Mouse (Mus musculus): ENCODE data around the gene Amigo3. TPM values are rescaled to one million over a fixed set of nuclear protein-coding genes. Genes with fewer than 3 reads are reported as not detected.

Gene Amigo3
- polyA plus RNA-seq, 1 experiment from 2014 or later = 1.1 TPM

- ATAC-seq (replicated peaks; ENCODE audit: insufficient number of reproducible peaks, low FRiP score, low TSS enrichment) = no peak
- H3K4me3 ChIP-seq (ENCODE audit: low read depth, low read length) = no peak overlapping the region
- H3K36me3 ChIP-seq (ENCODE audit: control insufficient read depth, insufficient read depth, low read length) = peaks cover 35% of the 10 kb centered on the region
- no peaks in the 10 kb centered on the region for H3K27me3 ChIP-seq (ENCODE audit: control insufficient read depth, insufficient read depth, low read length)
- H3K4me2 ChIP-seq = no peak overlapping the region
- H3K27ac ChIP-seq (ENCODE audit: low read depth, low read length) = no peak overlapping the region
- H3K4me1 ChIP-seq (ENCODE audit: control insufficient read depth, insufficient read depth, low read length) = no peaks in the 10 kb centered on the region
- H3K9ac ChIP-seq (ENCODE audit: low read depth, low read length) = no peak overlapping the region
- 97% methylated on average over 3 of the region's 3 CpGs for whole genome bisulfite sequencing (ENCODE audit: insufficient replicate concordance)
- H3K9me3 ChIP-seq (replicated peaks; ENCODE audit: control insufficient read depth, low read length) = no peaks in the 10 kb centered on the region
These were observed 25.1 kb upstream of the Amigo3 start for GRCm38 (mm10) chr9:108027867-108028266.

GRCm38 (mm10) chr9:108032126-108032525 is 20.8 kb upstream of the Amigo3 start:
- WGBS (ENCODE audit: insufficient replicate concordance) = 84% methylated on average over 5 of the region's 5 CpGs
- no peak overlapping the region for H3K4me3 ChIP-seq (ENCODE audit: low read depth, low read length)
- no peak for ATAC-seq (replicated peaks; ENCODE audit: insufficient number of reproducible peaks, low FRiP score, low TSS enrichment)
- no peaks in the 10 kb centered on the region for H3K27me3 ChIP-seq (ENCODE audit: control insufficient read depth, insufficient read depth, low read length)
- H3K36me3 ChIP-seq (ENCODE audit: control insufficient read depth, insufficient read depth, low read length) = peaks cover 27% of the 10 kb centered on the region
- no peak overlapping the region for H3K4me2 ChIP-seq
- no peak overlapping the region for H3K27ac ChIP-seq (ENCODE audit: low read depth, low read length)
- H3K9me3 ChIP-seq (replicated peaks; ENCODE audit: control insufficient read depth, low read length) = no peaks in the 10 kb centered on the region
- no peaks in the 10 kb centered on the region for H3K4me1 ChIP-seq (ENCODE audit: control insufficient read depth, insufficient read depth, low read length)
- no peak overlapping the region for H3K9ac ChIP-seq (ENCODE audit: low read depth, low read length)

- no peak overlapping the region for H3K27ac ChIP-seq (ENCODE audit: low read depth, low read length)
- no peaks in the 10 kb centered on the region for H3K9me3 ChIP-seq (replicated peaks; ENCODE audit: control insufficient read depth, low read length)
- whole genome bisulfite sequencing (ENCODE audit: insufficient replicate concordance) = 94% methylated on average over 2 of the region's 2 CpGs
- H3K4me2 ChIP-seq = no peak overlapping the region
- ATAC-seq (replicated peaks; ENCODE audit: insufficient number of reproducible peaks, low FRiP score, low TSS enrichment) = no peak
- H3K27me3 ChIP-seq (ENCODE audit: control insufficient read depth, insufficient read depth, low read length) = no peaks in the 10 kb centered on the region
- peaks cover 20% of the 10 kb centered on the region for H3K36me3 ChIP-seq (ENCODE audit: control insufficient read depth, insufficient read depth, low read length)
- no peak overlapping the region for H3K4me3 ChIP-seq (ENCODE audit: low read depth, low read length)
- H3K4me1 ChIP-seq (ENCODE audit: control insufficient read depth, insufficient read depth, low read length) = no peaks in the 10 kb centered on the region
- no peak overlapping the region for H3K9ac ChIP-seq (ENCODE audit: low read depth, low read length)
These were observed 17.4 kb upstream of the Amigo3 start for GRCm38 (mm10) chr9:108035331-108036156.

GRCm38 (mm10) chr9:108044751-108045492 is 8.0 kb upstream of the Amigo3 start:
- ATAC-seq (replicated peaks; ENCODE audit: insufficient number of reproducible peaks, low FRiP score, low TSS enrichment) = no peak
- Histone ChIP-seq H3K4me2 (no peak overlapping the region), H3K4me3 (ENCODE audit: low read depth, low read length) (no peak overlapping the region), H3K4me1 (ENCODE audit: control insufficient read depth, insufficient read depth, low read length) (peaks cover 22% of the 10 kb centered on the region), H3K36me3 (ENCODE audit: control insufficient read depth, insufficient read depth, low read length) (peaks cover 37% of the 10 kb centered on the region), H3K9me3 (replicated peaks; ENCODE audit: control insufficient read depth, low read length) (no peaks in the 10 kb centered on the region), H3K9ac (ENCODE audit: low read depth, low read length) (no peak overlapping the region), H3K27ac (ENCODE audit: low read depth, low read length) (no peak overlapping the region), H3K27me3 (ENCODE audit: control insufficient read depth, insufficient read depth, low read length) (no peaks in the 10 kb centered on the region)
- WGBS (ENCODE audit: insufficient replicate concordance) = 95% methylated on average over 8 of the region's 8 CpGs

GRCm38 (mm10) chr9:108046582-108046981 is 6.4 kb upstream of the Amigo3 start:
- Histone ChIP-seq H3K9ac (ENCODE audit: low read depth, low read length) (peak overlapping the region; percentile 23; the same call in 1 of the 2 replicates), H3K36me3 (ENCODE audit: control insufficient read depth, insufficient read depth, low read length) (peaks cover 31% of the 10 kb centered on the region), H3K4me1 (ENCODE audit: control insufficient read depth, insufficient read depth, low read length) (peaks cover 22% of the 10 kb centered on the region), H3K27ac (ENCODE audit: low read depth, low read length) (no peak overlapping the region), H3K27me3 (ENCODE audit: control insufficient read depth, insufficient read depth, low read length) (no peaks in the 10 kb centered on the region), H3K9me3 (replicated peaks; ENCODE audit: control insufficient read depth, low read length) (no peaks in the 10 kb centered on the region), H3K4me2 (no peak overlapping the region), H3K4me3 (ENCODE audit: low read depth, low read length) (no peak overlapping the region)
- ATAC-seq (replicated peaks; ENCODE audit: insufficient number of reproducible peaks, low FRiP score, low TSS enrichment) = no peak
- 89% methylated on average over 4 of the region's 4 CpGs for WGBS (ENCODE audit: insufficient replicate concordance)

- 36% methylated on average over 17 of the region's 17 CpGs for WGBS (ENCODE audit: insufficient replicate concordance)
- H3K36me3 ChIP-seq (ENCODE audit: control insufficient read depth, insufficient read depth, low read length) = peaks cover 26% of the 10 kb centered on the region
- peak overlapping the region; percentile 59; the same call in 1 of the 2 replicates for H3K9ac ChIP-seq (ENCODE audit: low read depth, low read length)
- peak overlapping the region; percentile 76 for H3K4me3 ChIP-seq (ENCODE audit: low read depth, low read length)
- no peaks in the 10 kb centered on the region for H3K27me3 ChIP-seq (ENCODE audit: control insufficient read depth, insufficient read depth, low read length)
- peak overlapping the region; percentile 73 for H3K4me2 ChIP-seq
- H3K27ac ChIP-seq (ENCODE audit: low read depth, low read length) = peak overlapping the region; percentile 60
- peaks cover 25% of the 10 kb centered on the region for H3K4me1 ChIP-seq (ENCODE audit: control insufficient read depth, insufficient read depth, low read length)
- H3K9me3 ChIP-seq (replicated peaks; ENCODE audit: control insufficient read depth, low read length) = no peaks in the 10 kb centered on the region
- ATAC-seq (replicated peaks; ENCODE audit: insufficient number of reproducible peaks, low FRiP score, low TSS enrichment) = no peak
These were observed 5.1 kb upstream of the Amigo3 start for GRCm38 (mm10) chr9:108047601-108048565.

- peak overlapping the region; percentile 60 for H3K27ac ChIP-seq (ENCODE audit: low read depth, low read length)
- H3K4me2 ChIP-seq = peak overlapping the region; percentile 73
- peaks cover 32% of the 10 kb centered on the region for H3K4me1 ChIP-seq (ENCODE audit: control insufficient read depth, insufficient read depth, low read length)
- peak; percentile 8 for ATAC-seq (replicated peaks; ENCODE audit: insufficient number of reproducible peaks, low FRiP score, low TSS enrichment)
- H3K27me3 ChIP-seq (ENCODE audit: control insufficient read depth, insufficient read depth, low read length) = no peaks in the 10 kb centered on the region
- H3K36me3 ChIP-seq (ENCODE audit: control insufficient read depth, insufficient read depth, low read length) = peaks cover 26% of the 10 kb centered on the region
- no peaks in the 10 kb centered on the region for H3K9me3 ChIP-seq (replicated peaks; ENCODE audit: control insufficient read depth, low read length)
- peak overlapping the region; percentile 76 for H3K4me3 ChIP-seq (ENCODE audit: low read depth, low read length)
- WGBS (ENCODE audit: insufficient replicate concordance) = under 1% methylated on average over 19 of the region's 19 CpGs
- H3K9ac ChIP-seq (ENCODE audit: low read depth, low read length) = peak overlapping the region; percentile 59; the same call in 1 of the 2 replicates
These were observed 4.4 kb upstream of the Amigo3 start for GRCm38 (mm10) chr9:108048566-108048955.

GRCm38 (mm10) chr9:108049016-108049455 is 3.9 kb upstream of the Amigo3 start, which contains the start of gene Gmppb:
TSS of gene Gmppb (plus strand) at chr9:108049242.
- H3K4me3 ChIP-seq (ENCODE audit: low read depth, low read length) = peak within 1 kb of the TSS; percentile 76
- under 1% methylated on average over 39 of the region's 39 CpGs for WGBS (ENCODE audit: insufficient replicate concordance)
- peak within 1 kb of the TSS; percentile 73 for H3K4me2 ChIP-seq
- H3K36me3 ChIP-seq (ENCODE audit: control insufficient read depth, insufficient read depth, low read length) = peaks cover 28% of the 10 kb centered on the region
- peaks cover 34% of the 10 kb centered on the region for H3K4me1 ChIP-seq (ENCODE audit: control insufficient read depth, insufficient read depth, low read length)
- H3K9me3 ChIP-seq (replicated peaks; ENCODE audit: control insufficient read depth, low read length) = no peaks in the 10 kb centered on the region
- peak within 1 kb of the TSS; percentile 79 for H3K9ac ChIP-seq (ENCODE audit: low read depth, low read length)
- H3K27me3 ChIP-seq (ENCODE audit: control insufficient read depth, insufficient read depth, low read length) = no peaks in the 10 kb centered on the region
- ATAC-seq (replicated peaks; ENCODE audit: insufficient number of reproducible peaks, low FRiP score, low TSS enrichment) = peak; percentile 90
- H3K27ac ChIP-seq (ENCODE audit: low read depth, low read length) = peak within 1 kb of the TSS; percentile 60
